Mouse (Mus musculus) cerebellum, adult 9-11 months (tissue): ENCODE measurements around the gene Lsm14a.

Source experiments
- DNase-seq: peaks from one replicate; pipeline ENCODE4 v3.0.0; 2022

Lsm14a gene

DNA sequence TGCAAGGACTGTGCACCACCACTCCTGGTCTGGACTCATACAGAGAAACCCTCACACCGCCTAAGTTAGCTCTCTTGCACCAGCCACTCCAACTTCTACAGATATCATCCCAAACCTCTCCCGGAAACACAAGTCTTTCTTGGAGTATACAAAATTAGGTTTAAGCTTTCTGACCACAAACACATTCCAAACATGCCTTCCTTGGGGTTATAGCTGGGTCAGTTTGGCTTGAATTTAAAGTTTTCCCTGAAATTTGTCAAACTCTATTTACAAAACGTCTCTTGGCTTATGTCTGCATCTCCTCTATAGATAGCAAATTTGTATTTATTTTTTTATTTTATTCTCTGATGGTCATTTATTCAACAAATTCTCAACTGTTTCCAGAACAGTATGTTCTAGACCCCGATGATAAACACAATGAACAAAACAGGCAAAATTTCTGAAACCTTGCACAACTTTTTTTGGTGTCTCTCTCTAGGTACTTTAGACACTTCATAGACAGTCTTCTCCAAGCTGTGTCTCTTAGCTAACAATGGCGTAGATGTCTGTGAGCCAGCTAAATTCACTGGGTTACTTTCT lies 83.8 kb downstream of the Lsm14a start:
- DNase-seq: no peak

- no peak for DNase-seq
These were observed 84.5 kb downstream of the Lsm14a start for GRCm38 (mm10) chr7:34308586-34308985.

DNA sequence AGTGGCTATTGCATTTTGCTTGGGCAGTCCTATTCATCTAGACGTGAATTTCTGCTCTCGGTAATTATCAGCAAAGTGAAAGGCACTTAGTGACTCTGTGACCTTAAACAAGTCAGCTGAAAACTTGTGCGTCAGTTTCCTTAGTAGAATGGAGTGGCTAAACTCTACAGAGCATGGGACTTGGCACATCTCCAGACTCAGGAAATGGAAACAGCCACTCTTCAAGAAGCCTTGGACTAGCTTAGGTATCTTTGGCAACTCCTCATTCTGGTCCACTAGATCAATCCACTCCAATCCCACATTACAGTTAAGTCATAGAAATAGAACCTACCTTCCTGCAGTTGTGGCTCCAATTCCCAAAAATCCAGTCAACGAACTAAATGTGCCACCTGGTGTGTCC lies 87.7 kb downstream of the Lsm14a start:
- DNase-seq: no peak

- DNase-seq: no peak
These were observed 90.5 kb downstream of the Lsm14a start for GRCm38 (mm10) chr7:34302651-34303050.

DNA sequence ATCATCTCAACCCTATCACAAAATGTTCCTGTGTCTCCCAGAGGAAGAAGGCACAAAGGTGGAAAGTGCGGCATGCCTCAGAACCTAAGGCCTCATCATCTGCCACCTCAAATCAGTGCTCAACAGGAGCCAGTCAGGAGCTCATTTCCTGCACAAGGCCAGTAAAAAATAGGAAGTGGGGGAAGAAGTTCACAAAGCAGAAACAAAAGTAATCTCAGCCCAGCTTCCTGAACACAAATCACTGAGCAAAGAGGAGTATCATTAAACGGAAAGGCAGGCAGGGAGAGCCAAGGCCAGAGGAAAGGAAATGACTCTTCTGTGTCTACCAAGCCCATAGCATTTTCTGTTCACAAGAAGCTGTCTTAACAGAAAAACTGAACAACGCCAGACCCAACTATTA lies 91.2 kb downstream of the Lsm14a start:
- no peak for DNase-seq

DNA sequence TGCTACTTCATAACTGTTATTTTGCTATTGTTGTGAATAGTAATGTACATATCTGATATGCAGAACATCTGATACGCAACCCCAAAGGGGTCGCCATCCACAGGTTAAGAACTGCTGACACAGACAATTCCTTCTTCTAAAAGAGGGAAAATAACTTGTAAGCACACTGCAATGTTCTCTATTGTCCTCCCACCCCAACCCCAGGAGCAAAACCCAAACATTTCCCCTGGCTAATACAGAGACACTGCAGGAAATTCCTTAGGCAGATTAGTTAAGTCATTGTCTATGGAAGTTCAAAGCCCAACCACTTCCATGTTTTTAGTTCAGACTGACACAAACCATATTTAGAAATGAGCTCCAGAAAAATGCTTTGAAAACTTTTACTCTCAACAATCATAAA lies 94.3 kb downstream of the Lsm14a start:
- no peak for DNase-seq

DNA sequence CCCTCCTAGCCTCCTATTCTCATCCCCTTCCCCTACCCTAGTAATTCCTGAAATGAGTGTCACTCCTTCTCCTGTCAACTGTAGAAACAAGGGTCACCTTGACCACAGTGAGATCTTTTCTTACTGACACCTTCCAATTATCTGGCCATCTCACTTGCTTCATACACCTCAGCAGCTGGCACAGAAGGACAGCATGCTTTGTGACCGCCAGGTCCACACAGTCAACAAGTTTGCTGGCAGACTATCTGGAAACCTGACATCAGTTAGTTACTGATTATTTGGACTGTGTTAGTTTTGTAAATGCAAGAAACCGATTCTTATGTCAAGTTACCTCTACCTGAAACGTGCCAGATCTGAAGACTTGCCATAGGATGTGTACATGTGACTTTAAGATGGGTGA lies 97.0 kb downstream of the Lsm14a start:
- no peak for DNase-seq
